Mouse (Mus musculus) MEL (cell line): ENCODE results near the gene Cox6a1.

ENCODE experiments used
- CTCF ChIP-seq, 3 experiments: IDR thresholded peaks in 2 of 3; conservative IDR thresholded peaks in 1 of 3; 2 replicates each; pipeline ENCODE4 v1.5.1; 2011 to 2012; ENCODE audit warnings: low read length in 3 of 3, low read depth in 2 of 3, mild to moderate bottlenecking in 2 of 3, improper control_type of control experiment in 1 of 3, inconsistent platforms in 1 of 3, mixed read lengths in 1 of 3, moderate library complexity in 1 of 3; ENCODE audit not compliant: control insufficient read depth in 1 of 3, insufficient read depth in 1 of 3, poor library complexity in 1 of 3, severe bottlenecking in 1 of 3
- ZC3H11A ChIP-seq: IDR thresholded peaks from 2 replicates; pipeline ENCODE4 v1.6.1; 2012; ENCODE audit warnings: low read depth, mild to moderate bottlenecking, inconsistent platforms, low read length, improper control_type of control experiment

DNA sequence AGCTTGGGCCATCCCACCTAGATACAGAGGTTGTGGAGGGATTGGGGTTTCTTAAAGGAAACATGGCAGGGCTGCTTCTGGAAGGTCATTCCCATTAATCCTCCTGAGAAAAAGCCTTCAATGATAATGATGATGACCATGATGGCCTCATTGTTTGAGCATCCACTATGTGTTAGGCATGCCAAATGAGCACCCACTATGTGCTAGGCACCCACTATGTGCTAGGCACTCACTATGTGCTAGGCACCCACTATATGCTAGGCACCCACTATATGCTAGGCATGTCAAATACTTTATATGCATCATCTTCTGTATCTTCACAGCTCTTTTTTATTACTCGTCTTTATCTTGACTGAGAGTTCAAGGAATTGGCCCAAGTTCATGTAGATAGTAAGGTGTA, 44.2 kb upstream of the Cox6a1 start:
- TF ChIP-seq CTCF (IDR thresholded peaks at IDR 0.05 in 2 of 3, conservative IDR thresholded peaks at IDR 0.05 in 1 of 3; ENCODE audit: control insufficient read depth in 1 of 3, insufficient read depth in 1 of 3, low read depth in 2 of 3, low read length in 3 of 3, poor library complexity in 1 of 3, severe bottlenecking in 1 of 3): no peak
- TF ChIP-seq ZC3H11A: no peak
